Mouse (Mus musculus): ENCODE measurements around the gene Plk5. TPM values are rescaled to one million over a fixed set of nuclear protein-coding genes. Genes with fewer than 3 reads are reported as not detected.
A peak's percentile ranks its signal among the peaks of the same experiment; 100 is the strongest.

Plk5 gene
- polyA plus RNA-seq (2016; fragmentation: Nextera tagmentation; extraction: Ambion mirVana), result not detected in 2 replicates

DNA sequence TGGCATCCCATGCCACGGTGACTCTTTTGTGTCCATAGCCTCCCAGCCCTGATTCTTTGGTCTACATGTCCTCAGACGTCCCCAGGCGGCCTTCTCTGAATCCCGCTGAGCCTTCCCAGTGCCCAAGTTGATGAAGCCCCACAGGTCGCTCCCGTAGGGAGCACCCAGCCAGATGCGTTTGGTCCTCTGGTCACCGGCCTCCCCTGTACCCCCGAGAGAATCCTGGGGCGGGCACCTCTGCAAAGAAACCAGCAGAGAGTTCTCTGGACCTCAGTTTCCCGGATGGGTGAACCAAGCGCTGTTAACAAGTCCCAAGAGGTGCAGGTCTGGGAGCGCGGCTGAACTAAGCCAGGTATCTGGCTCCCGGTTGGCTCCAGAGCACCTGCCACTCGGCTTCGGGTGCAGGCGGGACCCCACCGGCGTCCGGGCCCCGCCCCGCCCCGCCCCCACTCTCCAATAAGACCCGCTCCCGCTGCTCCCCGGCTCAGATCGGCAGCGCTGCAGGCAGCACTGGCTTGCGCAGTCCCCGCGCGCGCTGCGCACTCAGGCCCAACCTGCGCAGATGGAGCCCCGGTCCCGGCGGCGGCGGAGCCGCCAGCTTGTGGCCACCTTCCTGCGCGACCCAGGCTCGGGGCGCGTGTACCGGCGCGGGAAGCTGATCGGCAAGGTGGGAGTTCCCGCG, at the start of gene Plk5:
Gene Plk5, plus strand, starts transcription at position 459 of the 682 bp plus-strand sequence.
- ATAC-seq (ENCODE audit: insufficient number of reproducible peaks, low FRiP score), result no peak
- Histone ChIP-seq H3K4me1 (replicated peaks) (peaks cover 24% of the 10 kb centered on the region), H3K4me3 (peak within 1 kb of the TSS; percentile 34), H3K27ac (ENCODE audit: poor library complexity, severe bottlenecking) (no peak within 1 kb of the TSS), H3K4me2 (peak within 1 kb of the TSS; percentile 54), H3K36me3 (no peaks in the 10 kb centered on the region), H3K9ac (no peak within 1 kb of the TSS; the same call in 1 of the 2 replicates), H3K9me3 (replicated peaks) (no peaks in the 10 kb centered on the region), H3K27me3 (replicated peaks) (peaks cover 100% of the 10 kb centered on the region)
- 2% methylated on average over 53 of the region's 53 CpGs for WGBS

DNA sequence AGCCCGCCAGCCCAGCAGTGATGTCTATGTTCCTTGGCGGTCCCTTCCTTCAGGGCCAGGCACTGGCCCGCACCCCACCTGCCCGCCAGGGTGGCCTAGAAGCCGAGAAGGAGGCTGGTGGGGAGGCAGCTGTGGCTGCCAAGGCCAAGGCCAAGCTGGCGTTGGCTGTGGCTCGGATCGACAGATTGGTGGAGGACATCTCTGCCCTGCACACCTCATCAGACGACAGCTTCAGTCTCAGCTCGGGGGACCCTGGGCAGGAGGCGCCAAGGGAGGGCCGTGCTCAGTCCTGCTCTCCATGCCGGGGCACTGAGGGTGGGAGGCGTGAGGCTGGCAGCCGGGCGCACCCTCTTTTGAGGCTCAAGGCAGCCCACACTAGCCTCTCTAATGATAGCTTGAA, 44.7 kb upstream of the Plk5 start:
- H3K4me3 ChIP-seq, result no peak overlapping the region
- no peak overlapping the region for H3K4me2 ChIP-seq
- no peak overlapping the region for H3K9ac ChIP-seq
- WGBS, result 72% methylated on average over 16 of the region's 16 CpGs
- H3K9me3 ChIP-seq (replicated peaks), result no peaks in the 10 kb centered on the region
- H3K27ac ChIP-seq (ENCODE audit: poor library complexity, severe bottlenecking), result no peak overlapping the region
- peaks cover 98% of the 10 kb centered on the region for H3K27me3 ChIP-seq (replicated peaks)
- H3K36me3 ChIP-seq, result no peaks in the 10 kb centered on the region
- no peak for ATAC-seq (ENCODE audit: insufficient number of reproducible peaks, low FRiP score)
- H3K4me1 ChIP-seq (replicated peaks), result peaks cover 34% of the 10 kb centered on the region

DNA sequence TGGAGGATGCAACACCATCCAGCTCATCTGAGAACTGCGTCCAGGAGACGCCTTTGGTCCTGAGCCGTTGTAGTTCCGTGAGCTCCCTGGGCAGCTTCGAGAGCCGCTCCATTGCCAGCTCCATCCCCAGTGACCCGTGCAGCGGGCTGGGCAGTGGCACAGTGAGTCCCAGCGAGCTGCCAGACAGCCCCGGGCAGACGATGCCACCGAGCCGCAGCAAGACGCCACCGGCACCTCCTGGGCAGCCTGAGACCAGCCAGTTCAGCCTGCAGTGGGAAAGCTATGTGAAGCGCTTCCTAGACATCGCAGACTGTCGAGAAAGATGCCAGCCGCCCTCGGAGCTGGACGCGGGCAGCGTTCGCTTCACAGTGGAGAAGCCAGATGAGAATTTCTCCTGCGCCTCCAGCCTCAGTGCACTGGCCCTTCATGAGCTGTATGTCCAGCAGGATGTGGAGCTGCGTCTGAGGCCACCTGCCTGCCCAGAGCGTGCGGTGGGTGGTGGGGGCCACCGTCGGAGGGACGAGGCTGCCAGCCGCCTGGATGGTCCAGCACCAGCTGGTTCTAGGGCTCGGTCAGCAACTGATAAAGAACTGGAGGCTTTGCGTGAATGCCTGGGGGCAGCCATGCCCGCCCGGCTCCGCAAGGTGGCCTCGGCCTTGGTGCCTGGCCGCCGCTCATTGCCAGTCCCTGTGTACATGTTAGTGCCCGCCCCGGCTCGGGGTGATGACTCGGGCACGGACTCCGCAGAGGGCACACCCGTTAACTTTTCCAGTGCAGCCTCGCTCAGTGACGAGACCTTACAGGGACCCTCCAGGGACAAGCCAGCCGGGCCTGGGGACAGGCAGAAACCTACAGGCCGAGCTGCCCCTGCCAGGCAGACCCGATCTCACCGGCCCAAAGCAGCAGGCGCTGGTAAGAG, 43.4 kb upstream of the Plk5 start:
- 56% methylated on average over 54 of the region's 54 CpGs for WGBS
- Histone ChIP-seq H3K4me1 (replicated peaks) (peaks cover 46% of the 10 kb centered on the region), H3K4me3 (no peak overlapping the region), H3K27me3 (replicated peaks) (peaks cover 98% of the 10 kb centered on the region), H3K9ac (0 out of 2 replicates have a peak overlapping the region, but pooled peaks have one; percentile 32), H3K36me3 (peaks cover 6% of the 10 kb centered on the region), H3K9me3 (replicated peaks) (no peaks in the 10 kb centered on the region), H3K4me2 (no peak overlapping the region), H3K27ac (ENCODE audit: poor library complexity, severe bottlenecking) (no peak overlapping the region)
- ATAC-seq (ENCODE audit: insufficient number of reproducible peaks, low FRiP score), result no peak

DNA sequence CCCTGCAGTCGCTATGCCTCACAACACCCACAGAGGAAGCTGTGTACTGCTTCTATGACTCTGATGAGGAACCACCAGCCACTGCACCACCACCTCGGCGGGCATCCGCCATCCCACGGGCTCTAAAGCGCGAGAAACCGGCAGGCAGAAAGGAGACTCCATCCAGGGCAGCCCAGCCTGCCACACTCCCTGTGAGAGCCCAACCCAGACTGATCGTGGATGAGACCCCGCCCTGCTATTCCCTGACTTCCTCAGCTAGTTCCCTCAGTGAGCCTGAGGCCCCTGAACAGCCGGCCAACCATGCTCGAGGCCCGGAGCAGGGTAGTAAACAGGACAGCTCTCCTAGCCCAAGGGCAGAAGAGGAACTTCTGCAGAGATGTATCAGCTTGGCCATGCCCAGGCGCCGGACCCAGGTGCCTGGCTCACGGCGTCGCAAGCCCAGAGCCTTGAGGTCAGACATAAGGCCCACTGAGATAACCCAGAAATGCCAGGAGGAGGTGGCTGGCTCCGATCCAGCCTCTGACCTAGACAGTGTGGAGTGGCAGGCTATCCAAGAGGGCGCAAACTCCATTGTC, 42.5 kb upstream of the Plk5 start:
- Histone ChIP-seq H3K9ac (peak overlapping the region; percentile 32; the same call in 1 of the 2 replicates), H3K9me3 (replicated peaks) (no peaks in the 10 kb centered on the region), H3K4me2 (peak overlapping the region; percentile 1), H3K4me3 (no peak overlapping the region), H3K36me3 (peaks cover 15% of the 10 kb centered on the region), H3K4me1 (replicated peaks) (peaks cover 46% of the 10 kb centered on the region), H3K27me3 (replicated peaks) (peaks cover 92% of the 10 kb centered on the region), H3K27ac (ENCODE audit: poor library complexity, severe bottlenecking) (no peak overlapping the region)
- ATAC-seq (ENCODE audit: insufficient number of reproducible peaks, low FRiP score), result no peak
- WGBS, result 28% methylated on average over 20 of the region's 20 CpGs

DNA sequence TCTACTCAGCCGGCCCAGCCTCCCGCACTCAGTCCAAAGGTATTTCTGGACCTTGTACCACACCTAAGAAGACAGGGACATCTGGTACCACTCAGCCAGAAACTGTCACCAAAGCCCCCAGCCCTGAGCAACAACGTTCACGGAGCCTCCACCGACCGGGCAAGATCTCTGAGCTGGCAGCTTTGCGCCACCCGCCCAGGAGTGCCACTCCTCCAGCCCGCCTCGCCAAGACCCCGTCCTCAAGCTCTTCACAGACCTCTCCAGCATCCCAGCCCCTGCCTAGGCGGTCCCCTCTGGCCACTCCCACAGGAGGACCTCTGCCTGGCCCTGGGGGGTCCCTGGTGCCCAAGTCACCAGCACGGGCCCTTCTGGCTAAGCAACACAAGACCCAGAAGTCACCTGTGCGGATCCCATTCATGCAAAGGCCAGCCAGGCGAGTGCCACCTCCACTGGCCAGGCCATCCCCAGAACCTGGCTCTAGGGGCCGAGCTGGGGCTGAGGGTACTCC, 41.7 kb upstream of the Plk5 start:
- peaks cover 83% of the 10 kb centered on the region for H3K27me3 ChIP-seq (replicated peaks)
- H3K9me3 ChIP-seq (replicated peaks), result no peaks in the 10 kb centered on the region
- peak overlapping the region; percentile 5; the same call in 1 of the 2 replicates for H3K4me2 ChIP-seq
- 40% methylated on average over 16 of the region's 16 CpGs for WGBS
- H3K4me3 ChIP-seq, result no peak overlapping the region
- H3K9ac ChIP-seq, result no peak overlapping the region
- ATAC-seq (ENCODE audit: insufficient number of reproducible peaks, low FRiP score), result no peak
- peaks cover 52% of the 10 kb centered on the region for H3K4me1 ChIP-seq (replicated peaks)
- no peak overlapping the region for H3K27ac ChIP-seq (ENCODE audit: poor library complexity, severe bottlenecking)
- peaks cover 17% of the 10 kb centered on the region for H3K36me3 ChIP-seq

DNA sequence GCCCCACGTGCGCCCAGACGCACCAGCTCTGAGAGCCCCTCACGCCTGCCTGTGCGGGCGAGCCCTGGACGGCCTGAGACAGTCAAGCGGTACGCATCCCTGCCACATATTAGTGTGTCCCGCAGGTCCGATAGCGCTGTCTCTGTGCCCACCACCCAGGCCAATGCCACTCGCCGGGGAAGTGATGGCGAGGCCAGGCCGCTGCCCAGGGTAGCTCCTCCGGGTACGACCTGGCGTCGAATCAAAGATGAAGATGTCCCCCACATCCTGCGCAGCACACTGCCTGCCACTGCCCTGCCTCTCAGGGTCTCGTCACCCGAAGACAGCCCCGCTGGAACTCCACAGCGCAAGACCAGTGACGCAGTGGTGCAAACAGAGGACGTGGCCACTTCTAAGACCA, 40.9 kb upstream of the Plk5 start:
- H3K4me3 ChIP-seq, result no peak overlapping the region
- no peak overlapping the region for H3K27ac ChIP-seq (ENCODE audit: poor library complexity, severe bottlenecking)
- H3K4me2 ChIP-seq, result peak overlapping the region; percentile 5; the same call in 1 of the 2 replicates
- no peak for ATAC-seq (ENCODE audit: insufficient number of reproducible peaks, low FRiP score)
- peaks cover 54% of the 10 kb centered on the region for H3K4me1 ChIP-seq (replicated peaks)
- peaks cover 78% of the 10 kb centered on the region for H3K27me3 ChIP-seq (replicated peaks)
- H3K9ac ChIP-seq, result 0 out of 2 replicates have a peak overlapping the region, but pooled peaks have one; percentile 14
- peaks cover 17% of the 10 kb centered on the region for H3K36me3 ChIP-seq
- WGBS, result 39% methylated on average over 27 of the region's 27 CpGs
- no peaks in the 10 kb centered on the region for H3K9me3 ChIP-seq (replicated peaks)

DNA sequence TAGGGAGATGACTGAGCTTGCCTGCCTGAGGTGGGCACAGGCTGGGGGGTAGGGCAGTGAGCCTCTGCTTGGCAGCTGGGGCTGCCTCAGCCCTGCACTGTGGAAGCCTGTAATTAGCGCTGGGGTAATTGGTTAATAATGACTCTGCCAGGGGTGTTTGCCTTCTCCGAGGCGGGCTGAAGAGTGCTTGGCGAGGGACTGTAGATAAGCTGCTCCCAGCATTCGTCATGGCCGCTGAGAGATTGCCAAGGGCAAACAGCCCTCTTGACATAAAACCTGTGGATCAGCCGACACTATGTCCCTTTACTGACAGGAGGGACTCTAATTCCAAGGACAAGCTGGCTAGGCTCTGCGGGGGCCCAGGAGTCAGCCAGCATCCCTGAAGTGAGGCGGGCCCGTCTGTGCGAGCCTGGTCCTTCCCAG, 39.9 kb upstream of the Plk5 start:
- Histone ChIP-seq H3K27ac (ENCODE audit: poor library complexity, severe bottlenecking) (0 out of 2 replicates have a peak overlapping the region, but pooled peaks have one; percentile 2), H3K27me3 (replicated peaks) (peaks cover 67% of the 10 kb centered on the region), H3K9ac (peak overlapping the region; percentile 14; the same call in 1 of the 2 replicates), H3K4me3 (peak overlapping the region; percentile 1; the same call in 1 of the 2 replicates), H3K4me1 (replicated peaks) (peaks cover 54% of the 10 kb centered on the region), H3K36me3 (peaks cover 17% of the 10 kb centered on the region), H3K4me2 (peak overlapping the region; percentile 14; the same call in 1 of the 2 replicates), H3K9me3 (replicated peaks) (no peaks in the 10 kb centered on the region)
- no peak for ATAC-seq (ENCODE audit: insufficient number of reproducible peaks, low FRiP score)
- 14% methylated on average over 11 of the region's 11 CpGs for WGBS

DNA sequence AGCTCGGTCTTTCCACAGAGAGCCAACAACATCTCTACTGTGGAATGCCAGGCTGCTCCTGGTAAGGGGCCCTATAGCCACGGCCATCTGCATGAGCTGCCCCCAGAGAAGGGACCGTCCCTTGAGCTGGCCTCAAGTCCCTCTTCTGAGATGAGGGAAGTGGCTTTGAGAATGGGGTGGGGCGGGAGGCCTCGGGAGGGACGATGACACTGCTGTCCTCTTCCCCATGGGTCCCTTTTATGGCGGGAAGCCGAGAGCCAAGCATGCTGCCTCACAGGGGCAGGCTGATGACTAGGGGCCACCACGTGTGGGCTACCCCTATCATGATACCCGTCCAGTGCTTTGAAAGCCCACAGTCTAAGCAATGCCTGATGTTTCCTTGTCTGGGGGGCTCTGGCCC, 39.2 kb upstream of the Plk5 start:
- peaks cover 17% of the 10 kb centered on the region for H3K36me3 ChIP-seq
- H3K27me3 ChIP-seq (replicated peaks), result peaks cover 61% of the 10 kb centered on the region
- H3K9ac ChIP-seq, result 0 out of 2 replicates have a peak overlapping the region, but pooled peaks have one; percentile 14
- H3K4me3 ChIP-seq, result 0 out of 2 replicates have a peak overlapping the region, but pooled peaks have one; percentile 1
- ATAC-seq (ENCODE audit: insufficient number of reproducible peaks, low FRiP score), result no peak
- peaks cover 54% of the 10 kb centered on the region for H3K4me1 ChIP-seq (replicated peaks)
- WGBS, result 55% methylated on average over 10 of the region's 10 CpGs
- H3K4me2 ChIP-seq, result peak overlapping the region; percentile 14; the same call in 1 of the 2 replicates
- no peaks in the 10 kb centered on the region for H3K9me3 ChIP-seq (replicated peaks)
- H3K27ac ChIP-seq (ENCODE audit: poor library complexity, severe bottlenecking), result 0 out of 2 replicates have a peak overlapping the region, but pooled peaks have one; percentile 2

DNA sequence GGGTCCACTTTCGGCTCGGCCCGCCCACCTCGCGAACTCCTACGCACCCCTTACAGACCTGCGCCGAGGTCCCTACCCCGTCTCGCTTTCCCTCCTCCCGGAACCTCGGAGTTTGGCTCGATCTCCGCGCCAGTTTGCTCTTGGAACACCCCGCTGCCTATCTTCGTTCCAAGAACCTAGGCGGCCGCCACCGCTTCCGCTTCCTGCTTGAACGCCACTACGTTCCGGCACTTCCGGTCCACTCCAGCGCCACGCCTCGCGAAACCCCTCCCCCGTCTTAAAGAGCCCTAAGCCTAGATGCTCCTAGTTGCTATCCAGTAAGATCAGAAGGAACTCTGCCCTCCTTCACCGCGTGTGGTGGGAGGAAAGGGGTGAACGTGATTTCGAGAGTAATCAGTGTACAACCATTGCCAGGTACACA, 35.9 kb upstream of the Plk5 start, which contains the start of gene 2310011J03Rik:
Gene 2310011J03Rik, minus strand, starts transcription at position 198 of the 421 bp plus-strand sequence.
- peaks cover 17% of the 10 kb centered on the region for H3K36me3 ChIP-seq
- no peaks in the 10 kb centered on the region for H3K9me3 ChIP-seq (replicated peaks)
- H3K9ac ChIP-seq, result peak within 1 kb of the TSS; percentile 89
- WGBS, result under 1% methylated on average over 34 of the region's 34 CpGs
- H3K27ac ChIP-seq (ENCODE audit: poor library complexity, severe bottlenecking), result peak within 1 kb of the TSS; percentile 63
- H3K4me3 ChIP-seq, result peak within 1 kb of the TSS; percentile 87
- ATAC-seq (ENCODE audit: insufficient number of reproducible peaks, low FRiP score), result peak; percentile 46; the same call in 1 of the 2 replicates
- peaks cover 44% of the 10 kb centered on the region for H3K27me3 ChIP-seq (replicated peaks)
- H3K4me1 ChIP-seq (replicated peaks), result peaks cover 49% of the 10 kb centered on the region
- H3K4me2 ChIP-seq, result peak within 1 kb of the TSS; percentile 90

DNA sequence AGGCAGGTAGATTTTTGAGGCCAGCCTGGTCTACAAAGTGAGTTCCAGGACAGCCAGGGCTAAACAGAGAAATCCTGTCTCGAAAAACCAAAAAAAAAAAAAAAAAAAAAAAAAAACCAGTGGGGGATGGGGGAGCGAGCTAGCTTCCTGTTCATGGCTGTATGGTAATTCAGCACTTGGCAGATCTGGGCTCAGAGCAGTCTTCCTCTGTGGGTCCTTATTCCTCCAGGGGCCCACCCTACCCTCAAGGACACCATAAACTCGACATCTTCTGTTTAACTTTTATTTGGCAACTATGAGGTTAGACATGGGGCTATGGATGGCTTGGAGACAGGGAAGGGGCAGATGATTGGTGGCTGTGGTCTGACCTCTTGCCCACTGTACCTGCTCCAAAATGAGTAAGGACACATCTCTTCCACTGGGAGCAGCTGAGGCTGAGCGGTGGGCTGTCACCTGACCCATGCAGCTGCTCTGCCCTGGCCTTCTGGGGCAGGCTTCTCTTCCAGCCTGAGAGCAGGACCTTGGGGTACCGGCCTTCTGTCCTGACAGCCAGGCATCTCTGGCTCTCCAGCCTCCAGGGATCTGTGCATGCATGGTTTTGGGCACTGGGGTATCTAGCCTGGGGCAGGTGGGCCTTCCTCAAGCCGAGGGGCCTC, 35.1 kb upstream of the Plk5 start:
- H3K4me1 ChIP-seq (replicated peaks), result peaks cover 41% of the 10 kb centered on the region
- 71% methylated on average over 6 of the region's 6 CpGs for WGBS
- H3K4me2 ChIP-seq, result no peak overlapping the region
- peaks cover 17% of the 10 kb centered on the region for H3K36me3 ChIP-seq
- no peak for ATAC-seq (ENCODE audit: insufficient number of reproducible peaks, low FRiP score)
- no peak overlapping the region for H3K9ac ChIP-seq
- H3K27ac ChIP-seq (ENCODE audit: poor library complexity, severe bottlenecking), result no peak overlapping the region
- H3K9me3 ChIP-seq (replicated peaks), result no peaks in the 10 kb centered on the region
- no peak overlapping the region for H3K4me3 ChIP-seq
- H3K27me3 ChIP-seq (replicated peaks), result peaks cover 44% of the 10 kb centered on the region
